Mouse (Mus musculus) brain, embryonic 14.5 days (tissue): Measurements from ENCODE around the gene Tcta. TPM values are rescaled to one million over a fixed set of nuclear protein-coding genes. Genes with fewer than 3 reads are reported as not detected.
"Not testable (repeated sequence)": the region's sequence is repeated elsewhere in the genome, so short reads cannot be mapped to it uniquely, and the experiment has no call there.

ENCODE experiments used
- DNase-seq: peaks from one replicate; pipeline ENCODE4 v3.0.0-alpha.2; 2011; ENCODE audit warnings: low read depth
- CTCF ChIP-seq: fragments of 200-500 bp; IDR thresholded peaks from 2 replicates; pipeline ENCODE4 v1.5.1; 2012; ENCODE audit warnings: inconsistent platforms, mild to moderate bottlenecking, moderate library complexity, borderline replicate concordance; ENCODE audit not compliant: insufficient read depth, insufficient read length; ENCODE audit errors: extremely low read depth
- POLR2A ChIP-seq: fragments of 200-500 bp; IDR thresholded peaks from 2 replicates; pipeline ENCODE4 v1.6.1; 2012; ENCODE audit warnings: mild to moderate bottlenecking, inconsistent platforms, borderline replicate concordance; ENCODE audit not compliant: poor library complexity, insufficient read depth, insufficient read length, severe bottlenecking; ENCODE audit errors: extremely low read depth
- polyA plus RNA-seq: library from polyadenylated mRNA; depleted of rRNA; stranded (reverse); fragments of >200 nt; gene quantifications from 2 replicates; pipeline ENCODE4 v1.2.3, GENCODE M21; 2012

Tcta gene
- polyA plus RNA-seq, 1 experiment: 34.6 TPM

- no peak for TF ChIP-seq CTCF
- no peak for TF ChIP-seq POLR2A
- DNase-seq: no peak
Measured at GRCm38 (mm10) chr9:108340258-108341138, 34.5 kb upstream of the Tcta start.

DNA sequence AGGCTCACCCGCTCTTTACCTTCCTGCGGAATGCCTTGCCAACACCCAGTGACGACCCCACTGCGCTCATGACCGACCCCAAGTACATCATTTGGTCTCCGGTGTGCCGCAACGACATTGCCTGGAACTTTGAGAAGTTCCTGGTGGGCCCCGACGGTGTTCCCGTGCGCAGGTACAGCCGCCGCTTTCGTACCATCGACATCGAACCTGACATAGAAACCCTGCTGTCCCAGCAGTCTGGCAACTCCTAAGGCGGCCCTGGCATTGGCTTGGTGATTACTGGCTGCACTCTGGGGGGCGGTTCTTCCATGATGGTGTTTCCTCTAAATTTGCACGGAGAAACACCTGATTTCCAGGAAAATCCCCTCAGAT lies 33.9 kb upstream of the Tcta start:
- DNase-seq: peak; percentile 10
- TF ChIP-seq CTCF (no peak), POLR2A (no peak)

- DNase-seq: peak; percentile 97
- no peak for TF ChIP-seq CTCF
- peak; percentile 87; the same call in 1 of the 2 replicates for TF ChIP-seq POLR2A
Measured at GRCm38 (mm10) chr9:108338886-108339781, 33.2 kb upstream of the Tcta start, which contains the start of gene Gpx1. Gpx1 (plus strand) TSS chr9:108338903.

- TF ChIP-seq POLR2A: no peak
Measured at GRCm38 (mm10) chr9:108338551-108338885, 32.6 kb upstream of the Tcta start.

GRCm38 (mm10) chr9:108337848-108338550 lies 32.0 kb upstream of the Tcta start:
- DNase-seq: peak; percentile 6
- TF ChIP-seq CTCF (no peak), POLR2A (no peak)

More at GRCm38 (mm10) chr9:108338551-108338885, 32.6 kb upstream of the Tcta start:
- no peak for DNase-seq

GRCm38 (mm10) chr9:108325811-108326210 lies 19.9 kb upstream of the Tcta start:
- DNase-seq: no peak
- TF ChIP-seq CTCF (no peak), POLR2A (no peak)

GRCm38 (mm10) chr9:108324784-108325183 lies 18.8 kb upstream of the Tcta start:
- TF ChIP-seq POLR2A (no peak), CTCF (no peak)
- no peak for DNase-seq

GRCm38 (mm10) chr9:108322054-108322453 lies 16.1 kb upstream of the Tcta start:
- DNase-seq: not testable (repeated sequence)

GRCm38 (mm10) chr9:108318462-108318861 lies 12.5 kb upstream of the Tcta start:
- no peak for DNase-seq
- TF ChIP-seq POLR2A (no peak), CTCF (no peak)

GRCm38 (mm10) chr9:108317572-108317971 lies 11.6 kb upstream of the Tcta start:
- TF ChIP-seq POLR2A (no peak), CTCF (peak; percentile 25; the same call in 1 of the 2 replicates)
- no peak for DNase-seq

DNA sequence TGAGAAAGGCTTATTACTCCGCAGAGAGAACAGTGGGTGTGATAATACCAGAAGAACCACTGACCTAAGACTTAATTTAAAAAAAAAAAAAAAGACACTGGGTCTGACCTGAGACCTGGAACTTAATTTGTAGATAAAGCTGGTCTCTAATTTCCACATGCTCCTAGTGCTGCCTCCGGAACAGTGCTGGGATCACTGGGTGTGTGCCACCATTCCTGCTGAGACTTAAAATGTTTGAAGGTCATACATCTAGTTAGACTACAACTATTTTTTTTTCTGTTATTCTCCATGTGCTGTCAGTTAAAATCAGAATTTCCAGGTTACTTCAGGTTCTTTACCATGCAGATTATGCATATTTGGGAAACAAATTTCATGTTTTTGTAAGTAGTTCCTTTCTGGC lies 2.2 kb upstream of the Tcta start:
- no peak for TF ChIP-seq CTCF
- no peak for TF ChIP-seq POLR2A
- DNase-seq: no peak
